Mouse (Mus musculus) limb, embryonic 12.5 days (tissue): ENCODE data around the gene Cript. TPM values are rescaled to one million over a fixed set of nuclear protein-coding genes. Genes with fewer than 3 reads are reported as not detected.
"Not testable (repeated sequence)": the region's sequence is repeated elsewhere in the genome, so short reads cannot be mapped to it uniquely, and the experiment has no call there.

ENCODE experiments used
- ATAC-seq: fragments of 200-750 bp; cut with Nextera tagmentation; 2 replicates; pipeline ENCODE4 v1.8.0; 2017; ENCODE audit warnings: low read depth, moderate TSS enrichment; ENCODE audit not compliant: insufficient number of reproducible peaks, insufficient read depth, low FRiP score, low TSS enrichment
- H3K27ac ChIP-seq: fragments of 300-500 bp; sonication (generic); 2 replicates; pipeline ENCODE4 v1.5.1; 2016; ENCODE audit warnings: mild to moderate bottlenecking, moderate library complexity
- H3K27me3 ChIP-seq: fragments of 300-500 bp; sonication (generic); 2 replicates; pipeline ENCODE4 v1.6.1; 2016; ENCODE audit warnings: mild to moderate bottlenecking, moderate library complexity
- H3K36me3 ChIP-seq: fragments of 300-500 bp; sonication (generic); 2 replicates; pipeline ENCODE4 v1.6.1; 2016; ENCODE audit warnings: mild to moderate bottlenecking, moderate library complexity
- H3K4me1 ChIP-seq: fragments of 300-500 bp; sonication (generic); replicated peaks from 2 replicates; pipeline ENCODE4 v1.6.1; 2016
- H3K4me2 ChIP-seq: fragments of 300-500 bp; sonication (generic); 2 replicates; pipeline ENCODE4 v1.6.1; 2016; ENCODE audit warnings: mild to moderate bottlenecking, moderate library complexity
- H3K4me3 ChIP-seq: fragments of 300-500 bp; sonication (generic); replicated peaks from 2 replicates; pipeline ENCODE4 v1.5.1; 2016; ENCODE audit warnings: mild to moderate bottlenecking
- H3K9ac ChIP-seq: fragments of 300-500 bp; sonication (generic); replicated peaks from 2 replicates; pipeline ENCODE4 v1.6.1; 2016; ENCODE audit warnings: mild to moderate bottlenecking, moderate library complexity
- H3K9me3 ChIP-seq: fragments of 300-500 bp; sonication (generic); 2 replicates; pipeline ENCODE4 v1.6.1; 2016; ENCODE audit warnings: mild to moderate bottlenecking, moderate library complexity
- WGBS: fragments of 180-500 bp; shearing (Covaris S2); methylation state at CpG from one replicate; pipeline ENCODE4 v1.1.7; 2016; 5-methylcytosine and 5-hydroxymethylcytosine counted together
- polyA plus RNA-seq: library from polyadenylated mRNA; unstranded; fragments of >200 nt; fragmentation: Nextera tagmentation; extraction: Ambion mirVana; gene quantifications from 2 replicates; pipeline ENCODE4 v1.2.1, GENCODE M21; 2016

The Cript gene
- polyA plus RNA-seq, 1 experiment from 2014 or later, result 143 TPM

DNA sequence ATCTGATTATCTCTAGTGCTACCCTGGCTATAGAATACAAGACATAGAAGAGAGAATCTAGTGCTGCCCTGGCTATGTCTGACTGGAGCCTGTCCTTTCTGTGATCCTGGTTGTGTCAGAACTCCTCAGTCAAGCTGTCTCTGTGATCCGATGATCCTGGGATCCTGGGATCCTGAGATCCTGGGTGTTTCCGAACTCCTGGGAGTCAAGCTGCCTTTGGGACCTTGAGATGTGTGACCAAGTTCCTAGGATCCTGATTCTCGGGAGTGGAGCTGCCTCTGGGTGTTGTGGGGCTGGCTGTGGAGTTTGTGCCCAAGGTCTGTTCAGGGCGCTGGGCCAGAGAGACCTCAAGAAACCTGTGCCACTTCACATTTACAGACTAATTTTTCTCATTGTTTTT lies 43.6 kb downstream of the Cript start:
- no peak overlapping the region for H3K27ac ChIP-seq
- H3K36me3 ChIP-seq, result no peaks in the 10 kb centered on the region
- no peaks in the 10 kb centered on the region for H3K27me3 ChIP-seq
- H3K4me2 ChIP-seq, result no peak overlapping the region
- WGBS, result 91% methylated on average over 4 of the region's 4 CpGs
- H3K9ac ChIP-seq, result no peak overlapping the region
- H3K4me3 ChIP-seq, result no peak overlapping the region
- no peaks in the 10 kb centered on the region for H3K9me3 ChIP-seq
- no peaks in the 10 kb centered on the region for H3K4me1 ChIP-seq
- no peak for ATAC-seq

GRCm38 (mm10) chr17:87072183-87072582 lies 46.8 kb downstream of the Cript start:
- not testable (repeated sequence) for H3K36me3 ChIP-seq, H3K9ac ChIP-seq, H3K9me3 ChIP-seq, H3K27ac ChIP-seq, H3K4me3 ChIP-seq, H3K27me3 ChIP-seq, H3K4me1 ChIP-seq, H3K4me2 ChIP-seq, ATAC-seq
- 88% methylated on average over 1 of the region's 1 CpGs for WGBS

DNA sequence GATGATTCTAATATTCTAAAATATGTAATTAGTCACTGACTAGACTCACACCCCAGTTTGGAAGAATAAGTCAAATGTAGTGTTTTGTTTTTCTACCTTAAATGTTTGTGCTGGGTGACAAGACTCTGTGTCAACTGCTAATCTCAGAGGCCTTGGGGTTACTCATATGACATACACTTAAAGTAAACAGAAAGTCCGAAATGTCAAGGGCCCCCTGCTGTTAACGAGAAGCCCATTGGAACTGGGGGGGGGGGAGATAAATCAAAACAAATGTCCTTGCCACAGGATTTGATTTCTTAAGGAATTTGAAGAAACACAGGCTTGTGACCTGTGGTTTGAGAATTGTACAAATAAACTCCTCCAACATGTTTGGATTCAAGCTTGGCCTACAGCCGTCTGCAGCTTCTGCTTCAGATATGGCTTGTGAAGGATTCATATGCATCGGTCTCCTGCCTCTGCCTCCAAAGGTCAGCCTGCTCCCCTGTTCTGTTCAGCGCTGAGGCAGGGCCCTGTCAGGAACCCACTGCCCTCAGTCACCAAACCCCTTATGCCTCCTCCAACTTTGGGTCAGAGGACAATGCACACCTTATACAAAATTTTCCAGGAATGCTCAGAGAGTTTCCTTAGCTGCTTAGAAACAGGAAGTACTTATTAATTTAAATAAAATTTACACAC lies 47.6 kb downstream of the Cript start:
- Histone ChIP-seq H3K4me1 (no peaks in the 10 kb centered on the region), H3K4me3 (no peak overlapping the region), H3K36me3 (no peaks in the 10 kb centered on the region), H3K9me3 (no peaks in the 10 kb centered on the region), H3K9ac (no peak overlapping the region), H3K27me3 (no peaks in the 10 kb centered on the region), H3K27ac (no peak overlapping the region), H3K4me2 (no peak overlapping the region)
- ATAC-seq, result no peak
- WGBS, result 55% methylated on average over 5 of the region's 5 CpGs

DNA sequence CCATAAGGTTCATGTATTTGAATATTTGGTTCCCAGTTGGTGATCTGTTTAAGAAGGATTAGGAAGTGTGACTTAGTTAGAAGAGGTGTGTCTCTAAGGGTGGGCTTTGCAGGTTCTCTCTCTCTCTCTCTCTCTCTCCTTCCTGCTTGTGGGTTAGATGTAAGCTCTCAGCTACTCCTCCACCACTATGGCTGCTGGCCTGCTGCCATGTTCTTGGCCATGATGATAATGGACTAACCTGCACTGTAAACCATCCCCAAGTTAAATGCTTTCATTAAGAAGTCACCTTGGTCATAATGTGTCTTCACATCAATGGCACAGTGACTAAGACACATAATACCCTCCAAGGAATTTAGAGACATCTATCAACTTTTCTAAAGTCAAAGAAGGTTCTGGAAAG lies 48.1 kb downstream of the Cript start:
- Histone ChIP-seq H3K9ac (no peak overlapping the region), H3K27ac (no peak overlapping the region), H3K4me3 (no peak overlapping the region), H3K27me3 (no peaks in the 10 kb centered on the region), H3K36me3 (no peaks in the 10 kb centered on the region), H3K4me1 (no peaks in the 10 kb centered on the region), H3K4me2 (no peak overlapping the region), H3K9me3 (no peaks in the 10 kb centered on the region)
- ATAC-seq, result no peak

- H3K27me3 ChIP-seq, H3K9ac ChIP-seq, H3K4me1 ChIP-seq, H3K4me2 ChIP-seq, H3K27ac ChIP-seq, ATAC-seq, H3K4me3 ChIP-seq, H3K36me3 ChIP-seq, H3K9me3 ChIP-seq: not testable (repeated sequence)
- 92% methylated on average over 17 of the region's 17 CpGs for WGBS
These were observed 52.9 kb downstream of the Cript start for GRCm38 (mm10) chr17:87078217-87078616.

- no peaks in the 10 kb centered on the region for H3K4me1 ChIP-seq
- no peaks in the 10 kb centered on the region for H3K9me3 ChIP-seq
- no peak for ATAC-seq
- no peak overlapping the region for H3K9ac ChIP-seq
- no peaks in the 10 kb centered on the region for H3K27me3 ChIP-seq
- no peak overlapping the region for H3K27ac ChIP-seq
- no peaks in the 10 kb centered on the region for H3K36me3 ChIP-seq
- no peak overlapping the region for H3K4me2 ChIP-seq
- WGBS, result 89% methylated on average over 7 of the region's 7 CpGs
- H3K4me3 ChIP-seq, result no peak overlapping the region
These were observed 55.4 kb downstream of the Cript start for GRCm38 (mm10) chr17:87080724-87081123.

DNA sequence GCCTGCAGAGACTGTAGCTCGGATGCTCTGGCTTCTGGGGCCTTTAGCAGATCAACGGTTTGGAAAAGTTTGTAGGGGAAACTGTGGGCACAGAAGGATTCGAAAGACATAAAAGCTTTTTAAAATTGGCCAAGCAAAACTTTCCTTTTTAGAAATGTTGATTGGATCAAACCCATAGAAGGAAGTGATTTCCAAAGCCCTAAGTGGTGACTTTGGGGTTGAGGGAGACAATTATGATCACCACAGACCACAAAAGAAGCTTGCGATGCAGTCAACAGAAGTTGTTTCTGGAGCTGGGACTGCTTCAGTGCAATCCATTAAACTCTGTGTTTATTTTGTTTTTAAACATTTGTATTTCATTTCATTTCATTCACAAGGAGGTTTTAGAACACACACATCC lies 57.2 kb downstream of the Cript start:
- WGBS, result 87% methylated on average over 4 of the region's 4 CpGs
- H3K27me3 ChIP-seq, result no peaks in the 10 kb centered on the region
- H3K4me3 ChIP-seq, result no peak overlapping the region
- H3K9me3 ChIP-seq, result no peaks in the 10 kb centered on the region
- H3K36me3 ChIP-seq, result no peaks in the 10 kb centered on the region
- H3K4me2 ChIP-seq, result no peak overlapping the region
- H3K9ac ChIP-seq, result no peak overlapping the region
- H3K4me1 ChIP-seq, result no peaks in the 10 kb centered on the region
- no peak for ATAC-seq
- H3K27ac ChIP-seq, result no peak overlapping the region

DNA sequence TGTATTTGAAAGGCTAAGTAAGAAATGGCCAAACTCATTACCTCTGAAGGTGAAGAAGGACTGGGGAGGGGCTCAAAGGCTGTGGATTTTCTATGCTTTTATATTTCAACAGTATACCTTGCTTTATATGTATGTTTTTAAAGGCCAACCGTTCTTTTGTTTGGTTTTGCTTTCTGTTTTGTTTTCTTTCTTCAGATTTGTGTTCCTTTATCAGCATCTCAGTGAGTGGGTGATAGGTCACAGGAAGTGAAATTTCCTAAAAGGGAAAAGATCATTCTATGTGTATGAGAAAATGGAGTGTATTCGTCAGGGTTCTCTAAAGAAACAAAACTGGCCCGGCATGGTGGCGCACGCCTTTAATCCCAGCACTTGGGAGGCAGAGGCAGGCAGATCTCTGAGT lies 58.3 kb downstream of the Cript start:
- no peak overlapping the region for H3K4me2 ChIP-seq
- no peaks in the 10 kb centered on the region for H3K36me3 ChIP-seq
- no peaks in the 10 kb centered on the region for H3K9me3 ChIP-seq
- no peaks in the 10 kb centered on the region for H3K4me1 ChIP-seq
- 91% methylated on average over 5 of the region's 5 CpGs for WGBS
- no peak overlapping the region for H3K4me3 ChIP-seq
- no peaks in the 10 kb centered on the region for H3K27me3 ChIP-seq
- no peak overlapping the region for H3K9ac ChIP-seq
- no peak overlapping the region for H3K27ac ChIP-seq
- no peak for ATAC-seq

Other genes starting within 250 kb of the Cript start
- not detected in 2 replicates for gene Tmem247, start 108.2 kb upstream of the Cript start, polyA plus RNA-seq
- not detected in 2 replicates for gene Atp6v1e2, start 77.7 kb upstream of the Cript start, polyA plus RNA-seq
- gene Rhoq, start 62.5 kb upstream of the Cript start, polyA plus RNA-seq, result 23.8 and 24.1 TPM in 2 replicates
- gene Pigf, start 144 bp upstream of the Cript start, polyA plus RNA-seq, result 32.7 and 39.6 TPM in 2 replicates
- 15.4 and 18.5 TPM in 2 replicates for gene Socs5, start 82.1 kb downstream of the Cript start, polyA plus RNA-seq
- 67.2 and 75.4 TPM in 2 replicates for gene Mcfd2, start 240.4 kb downstream of the Cript start, polyA plus RNA-seq